Mouse (Mus musculus) kidney, postnatal 25 days (tissue): ENCODE measurements at regions not wholly inside any gene's neighbourhood (a gene's known extent, or its start where the extent isn't known, plus 50 kb on each side); places are given as distances from the start of the nearest gene placed in this dataset.
A peak's percentile ranks its signal among the peaks of the same experiment; 100 is the strongest.

ENCODE experiments used
- DNase-seq, 2 experiments: peaks; one replicate each; pipeline ENCODE4 v3.0.0; 2021; ENCODE audit warnings: mixed read lengths in 2 of 2

DNA sequence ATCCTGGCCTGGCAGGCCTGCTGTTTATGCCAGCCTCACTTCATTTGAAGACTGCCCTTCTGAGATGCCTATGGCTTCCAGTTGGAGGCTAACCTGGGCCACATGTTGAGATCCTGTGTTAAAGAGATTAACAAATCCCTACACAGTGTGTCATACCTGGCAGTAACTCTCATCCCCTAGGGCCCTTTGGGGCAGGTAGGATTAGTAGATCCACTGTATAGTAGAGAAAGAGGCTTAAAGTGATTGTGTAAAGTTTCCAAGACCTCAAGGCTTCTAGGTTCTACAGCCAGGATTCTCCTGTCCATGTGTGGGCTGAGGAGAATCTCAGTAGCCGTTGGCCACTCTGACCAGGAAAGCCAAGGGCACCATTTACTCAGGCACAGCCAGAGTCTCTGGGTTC is 231.4 kb downstream of the Foxo1 start:
- no peak for DNase-seq

- no peak for DNase-seq
Observed at GRCm38 (mm10) chr3:52498506-52499228, 230.5 kb downstream of the Foxo1 start.

GRCm38 (mm10) chr3:52496965-52497364 is 228.8 kb downstream of the Foxo1 start:
- peak in 1 of 2 experiments; percentile 42 for DNase-seq

DNA sequence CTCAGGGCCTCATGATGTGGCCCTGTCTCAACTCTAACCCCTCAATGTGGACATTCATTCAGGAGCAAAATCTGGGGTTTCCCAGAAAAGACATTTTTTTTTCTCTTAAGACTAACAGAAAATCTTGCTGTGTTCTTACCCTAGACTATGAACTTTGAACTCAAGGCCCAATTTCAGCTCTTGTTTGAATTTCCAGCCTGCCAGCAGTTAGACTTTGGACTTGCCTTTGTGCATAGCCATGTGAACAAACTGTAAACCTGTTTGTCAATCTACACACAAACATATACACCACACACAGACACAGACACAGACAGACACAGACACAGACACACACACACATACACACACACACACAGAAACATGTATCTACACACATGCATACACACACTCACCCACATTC is 227.3 kb downstream of the Foxo1 start:
- peak; percentile 40 to 69 for DNase-seq

DNA sequence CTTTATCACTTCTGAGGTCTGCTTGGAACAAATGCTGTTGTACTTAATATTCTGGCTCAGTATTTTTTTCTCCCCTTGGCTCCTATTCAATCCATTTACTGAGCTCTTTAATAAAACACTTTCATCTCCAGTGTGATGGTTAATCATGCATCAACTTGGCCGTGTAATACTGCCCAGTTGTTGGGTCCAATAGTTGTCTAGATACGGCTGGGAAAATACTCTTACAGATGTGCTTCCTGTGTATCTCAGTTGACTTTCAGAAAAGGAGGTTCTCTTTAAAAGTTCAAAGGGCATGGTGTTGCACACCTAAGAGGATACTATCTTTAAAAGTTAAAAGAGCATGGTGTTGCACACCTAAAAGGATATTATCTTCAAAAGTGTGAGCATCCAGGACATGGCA is 226.8 kb downstream of the Foxo1 start:
- no peak for DNase-seq

GRCm38 (mm10) chr3:52479186-52479585 is 211.1 kb downstream of the Foxo1 start:
- no peak for DNase-seq

DNA sequence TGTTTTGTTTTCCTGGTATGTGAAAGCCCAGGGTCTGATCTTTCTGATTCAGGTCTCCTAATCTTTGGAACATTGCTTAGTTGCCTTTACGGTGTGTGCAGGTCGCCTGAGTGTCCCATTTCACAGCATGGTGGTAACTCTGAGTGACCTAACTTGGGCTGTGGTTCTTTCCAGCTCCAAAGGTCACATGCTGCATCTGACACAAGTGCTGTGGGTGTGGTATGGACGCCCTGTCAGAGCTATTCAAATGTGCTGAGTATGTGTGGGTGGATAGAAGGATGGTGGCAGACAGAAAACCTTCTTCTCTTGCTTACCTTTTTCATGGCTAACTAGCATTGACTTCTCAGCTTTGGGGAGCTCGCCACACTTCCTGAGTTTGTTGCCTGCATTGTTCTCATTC is 201.8 kb downstream of the Foxo1 start:
- no peak for DNase-seq

DNA sequence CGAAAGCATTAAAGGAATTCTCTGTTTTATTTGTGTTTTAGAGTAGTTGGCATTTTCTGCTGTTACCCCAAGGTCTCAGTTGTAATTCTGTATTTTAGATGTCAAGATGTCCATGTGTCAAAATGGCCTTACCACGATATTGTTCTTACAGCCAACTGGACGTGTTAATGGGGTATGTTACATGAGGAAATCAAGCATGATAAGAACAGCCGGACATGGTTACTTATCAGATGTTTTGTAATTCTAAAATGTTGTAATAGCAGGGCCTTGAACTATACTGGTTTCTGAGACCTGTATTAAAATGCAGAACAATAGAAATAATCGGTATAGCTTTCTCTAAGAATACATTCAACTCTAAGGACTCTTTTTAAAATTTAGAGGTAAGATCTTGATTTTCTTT is 201.3 kb downstream of the Foxo1 start:
- DNase-seq = no peak

DNA sequence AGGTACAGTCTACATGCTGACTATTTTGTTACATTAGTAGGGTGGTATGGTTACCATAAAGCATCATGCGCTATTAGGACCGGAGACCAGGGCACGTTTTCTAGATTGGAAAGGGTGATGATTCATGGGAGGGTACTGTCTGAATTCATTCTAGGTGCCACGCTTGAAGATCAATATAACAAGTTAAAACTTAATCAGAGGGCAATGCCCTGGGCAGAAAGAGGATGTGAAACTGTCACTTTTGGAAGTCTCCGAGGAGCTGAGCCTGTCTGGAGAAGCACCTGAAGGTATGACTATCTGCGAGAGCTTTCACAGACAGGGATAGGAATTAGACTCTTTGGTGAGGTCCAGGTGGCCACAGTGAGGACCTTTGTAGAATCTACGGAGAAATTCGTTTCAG is 200.2 kb downstream of the Foxo1 start:
- DNase-seq = no peak

DNA sequence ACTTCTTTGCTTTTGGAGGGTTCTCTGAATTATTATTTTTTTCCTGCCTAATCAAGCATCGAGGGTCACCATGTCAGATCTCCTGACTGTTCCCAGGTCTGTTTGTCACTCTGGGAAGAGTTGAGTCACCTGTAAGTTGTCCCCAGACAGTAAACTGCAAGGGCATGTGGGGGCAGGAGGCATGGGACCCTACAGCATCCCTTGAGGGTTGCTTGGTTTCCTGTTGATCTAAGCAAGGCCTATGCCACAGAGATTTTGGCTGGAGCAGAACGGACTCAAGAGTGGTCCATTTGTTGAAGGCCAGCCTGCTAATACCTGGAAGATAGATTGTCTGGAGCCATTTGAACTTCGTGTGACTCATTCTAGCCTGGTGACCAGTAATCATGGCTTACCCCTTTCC is 199.7 kb downstream of the Foxo1 start:
- no peak for DNase-seq

- DNase-seq = no peak
Observed at GRCm38 (mm10) chr3:52466984-52467565, 198.9 kb downstream of the Foxo1 start.

- no peak for DNase-seq
Observed at GRCm38 (mm10) chr3:52466571-52466970, 198.4 kb downstream of the Foxo1 start.

DNA sequence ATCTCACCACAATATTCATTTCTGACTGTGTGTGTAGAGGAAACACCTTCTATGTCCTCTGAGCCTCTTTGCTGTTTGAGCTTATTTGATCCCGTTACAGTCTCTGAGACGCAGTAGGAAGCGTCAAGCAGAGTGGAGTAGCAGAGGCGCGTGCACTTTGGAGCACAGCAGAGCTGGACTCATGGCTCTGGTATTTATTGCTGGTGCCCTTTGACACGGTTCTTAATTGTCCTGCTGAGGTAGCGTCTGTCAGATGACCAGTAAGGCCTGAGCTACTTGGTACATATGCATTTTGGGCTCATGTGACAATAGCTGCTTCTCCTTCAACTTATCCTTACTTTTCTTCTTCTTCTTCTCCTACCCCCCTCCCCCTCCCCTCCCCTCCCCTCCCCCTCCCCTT is 195.8 kb downstream of the Foxo1 start:
- DNase-seq = peak; percentile 39 to 71

DNA sequence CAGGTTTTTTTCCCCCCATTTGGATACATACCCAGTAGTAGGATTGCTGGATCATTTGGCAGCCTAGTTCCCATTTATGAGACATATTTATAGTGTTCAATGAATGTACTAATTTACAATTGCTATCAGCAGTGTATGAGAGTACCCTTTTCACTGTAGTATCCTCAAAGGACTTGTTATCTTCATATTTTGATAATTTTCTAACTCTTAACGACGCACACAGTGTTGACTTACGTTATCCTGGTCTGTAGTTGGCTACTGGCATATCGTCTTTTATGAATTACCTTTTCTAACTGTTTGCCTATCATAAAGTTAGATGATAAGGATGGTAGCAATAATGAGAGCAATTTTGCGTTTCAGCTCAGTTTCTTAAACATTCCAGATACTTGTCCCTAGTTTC is 186.8 kb downstream of the Foxo1 start:
- DNase-seq = no peak

DNA sequence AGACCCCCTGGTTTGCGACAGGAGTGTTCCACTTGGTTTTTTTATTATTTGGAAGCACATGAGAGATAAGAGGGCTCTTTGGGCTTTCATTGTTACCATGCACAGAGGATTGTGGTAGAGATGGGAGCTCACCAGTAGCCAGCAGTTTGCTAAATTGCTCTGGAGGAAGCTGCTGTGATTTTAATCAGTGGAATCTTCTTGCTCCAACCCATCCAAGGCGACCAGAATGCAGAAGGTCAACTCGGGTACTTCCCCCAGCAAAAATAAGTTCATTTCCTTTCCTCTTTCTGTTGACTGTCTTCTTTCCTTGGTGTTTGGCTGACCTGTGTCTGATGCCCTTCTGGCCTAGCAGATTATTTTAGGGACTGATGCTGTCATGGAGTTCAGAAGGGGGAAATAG is 184.9 kb downstream of the Foxo1 start:
- DNase-seq = peak in 1 of 2 experiments; percentile 3

GRCm38 (mm10) chr3:52452345-52452744 is 184.2 kb downstream of the Foxo1 start:
- peak; percentile 85 to 87 for DNase-seq

- DNase-seq = no peak
Observed at GRCm38 (mm10) chr3:52446991-52447390, 178.9 kb downstream of the Foxo1 start.

- no peak for DNase-seq
Observed at GRCm38 (mm10) chr3:52446500-52446899, 178.4 kb downstream of the Foxo1 start.

DNA sequence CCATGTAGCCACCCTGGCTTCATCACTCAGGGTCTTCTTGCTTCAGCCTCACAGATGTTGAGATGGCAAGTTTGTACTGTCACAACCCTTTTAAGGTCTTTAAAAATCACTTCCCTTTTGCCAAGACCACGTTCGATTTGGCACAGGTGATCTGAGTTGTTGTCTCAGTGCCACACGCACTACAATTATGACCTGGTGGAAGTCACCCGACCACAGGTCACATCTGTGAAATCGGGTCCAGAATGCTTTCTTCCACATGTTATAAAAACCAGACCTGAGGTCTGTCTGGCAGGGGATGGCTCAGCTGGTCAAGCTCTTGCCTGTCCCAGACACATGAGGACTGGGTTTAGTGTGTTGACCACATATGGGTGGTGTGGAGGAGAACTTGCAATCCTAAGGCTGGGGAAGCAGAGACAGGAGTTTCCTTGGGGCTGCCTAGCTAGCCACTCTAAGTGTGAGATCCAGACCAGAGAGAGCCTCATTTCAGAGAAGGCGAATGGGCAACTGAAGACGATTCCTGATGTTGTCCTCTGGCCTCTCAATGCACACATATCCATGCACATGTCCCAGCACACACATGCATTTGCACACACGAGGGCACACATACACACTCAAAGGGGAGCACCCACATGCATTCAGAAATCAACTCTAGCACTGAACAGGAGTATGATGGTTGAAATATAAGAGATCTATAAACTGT is 176.4 kb downstream of the Foxo1 start:
- DNase-seq = no peak

GRCm38 (mm10) chr3:52443856-52444255 is 175.7 kb downstream of the Foxo1 start:
- peak; percentile 30 to 64 for DNase-seq

DNA sequence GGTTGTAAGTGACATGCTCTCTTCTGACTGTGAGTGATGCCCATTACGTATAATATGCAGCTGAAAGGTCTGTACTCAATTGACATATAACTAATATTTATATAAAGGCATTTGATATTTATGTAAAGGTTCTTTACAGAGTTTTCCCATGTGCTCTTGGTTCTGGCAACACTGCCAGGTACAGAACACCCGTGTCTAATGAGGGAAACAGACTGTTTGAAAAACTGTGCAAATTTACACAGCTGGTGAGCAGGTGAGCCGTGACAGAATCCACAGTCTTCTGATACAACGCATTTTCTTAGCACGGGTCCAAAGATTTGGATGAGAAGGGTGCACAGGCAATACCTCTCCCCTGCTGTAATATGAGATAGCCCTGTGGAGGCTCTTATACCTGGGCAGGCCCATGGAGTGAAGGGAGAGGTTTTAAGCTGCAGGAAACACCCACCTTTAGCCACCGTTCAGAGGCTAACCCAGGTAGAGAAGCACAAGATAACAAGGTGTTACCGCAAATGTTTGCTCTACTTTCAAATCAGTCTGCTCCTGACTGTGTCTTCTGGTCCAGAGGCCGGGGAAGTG is 161.0 kb downstream of the Foxo1 start:
- DNase-seq = no peak

DNA sequence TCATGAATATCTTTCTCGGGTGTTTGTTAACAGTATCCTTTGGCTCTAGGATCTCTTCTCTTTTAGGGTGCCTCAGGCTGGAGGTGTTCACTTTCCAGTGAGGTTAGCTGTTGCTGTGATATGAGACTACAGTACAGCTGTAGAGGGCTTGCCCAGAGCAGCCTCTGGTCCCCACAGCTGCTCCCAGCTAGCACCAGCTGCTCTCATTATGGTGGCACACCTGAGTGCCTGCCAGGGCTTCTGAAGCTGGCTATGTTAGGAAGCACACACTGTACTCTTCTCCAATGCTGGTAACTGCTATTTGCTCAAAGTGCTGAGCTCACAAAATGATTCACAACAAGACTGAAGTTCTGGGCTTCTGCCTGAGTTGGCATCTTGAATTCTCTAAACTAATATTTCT is 154.7 kb downstream of the Foxo1 start:
- DNase-seq = no peak

- DNase-seq = no peak
Observed at GRCm38 (mm10) chr3:52416261-52416660, 148.1 kb downstream of the Foxo1 start.

DNA sequence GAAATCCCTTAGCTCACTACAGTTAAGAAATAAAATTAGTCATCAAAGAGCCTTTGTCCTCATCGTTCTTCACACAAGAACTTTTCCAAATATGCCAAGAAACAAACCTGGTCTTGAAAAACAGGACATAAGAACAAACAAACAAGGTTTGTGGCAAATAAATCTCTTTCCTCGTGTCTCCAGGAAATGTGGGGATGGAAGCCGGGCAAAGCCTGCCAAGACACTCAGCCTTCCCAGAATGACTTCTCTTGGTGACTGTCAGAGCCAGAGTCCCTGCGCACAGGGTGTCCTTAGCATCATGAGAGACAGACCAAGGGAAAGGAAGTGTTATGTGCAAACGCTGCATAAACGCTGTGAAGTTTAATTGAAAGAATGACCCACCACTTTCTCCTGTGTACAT is 147.2 kb downstream of the Foxo1 start:
- peak; percentile 52 to 76 for DNase-seq
